In genomic region chr14:103180096-103180495, GRCm38 (mm10) we compare ENCODE assay signal across 13 mouse cellular contexts.
"Had no signal": no experiment of that assay in that cellular context is flagged by ENCODE, and none has a peak within 500 bp of the region (broad histone marks: within the 10 kb centered on the region; RNA-seq: fewer than 3 reads in every experiment).

No protein-coding gene starts in this region.

- DNase-seq: gastrocnemius, postnatal 10 days; gastrocnemius, postnatal 25 days; heart, adult 18-20 months; heart, postnatal 14 days; heart, postnatal 36 days; kidney, adult 11 months; kidney, adult 2 months; kidney, postnatal 10 days; kidney, postnatal 25 days; kidney, postnatal 4 days; liver; liver, embryonic 13.5 days; liver, postnatal 0 days had no signal
